Mouse (Mus musculus): ENCODE data around the gene Epop. TPM values are rescaled to one million over a fixed set of nuclear protein-coding genes. Genes with fewer than 3 reads are reported as not detected.

The Epop gene
- 13.6 and 15.1 TPM in 2 replicates for polyA plus RNA-seq (2016; fragmentation: Nextera tagmentation; extraction: Ambion mirVana)

GRCm38 (mm10) chr11:97629576-97629975 is at the start of gene Epop:
TSS of gene Epop (minus strand) at chr11:97629702.
- peaks cover 36% of the 10 kb centered on the region for H3K4me1 ChIP-seq
- H3K9ac ChIP-seq: peak within 1 kb of the TSS; percentile 75
- peak within 1 kb of the TSS; percentile 66 for H3K4me3 ChIP-seq
- no peaks in the 10 kb centered on the region for H3K9me3 ChIP-seq
- under 1% methylated on average over 47 of the region's 47 CpGs for WGBS
- H3K27me3 ChIP-seq (replicated peaks): peaks cover 70% of the 10 kb centered on the region
- H3K36me3 ChIP-seq: no peaks in the 10 kb centered on the region
- peak; percentile 92 for ATAC-seq (ENCODE audit: low FRiP score, low read depth)
- H3K4me2 ChIP-seq (replicated peaks): peak within 1 kb of the TSS; percentile 94
- H3K27ac ChIP-seq: no peak within 1 kb of the TSS

- Histone ChIP-seq H3K9ac (peak overlapping the region; percentile 29; the same call in 1 of the 2 replicates), H3K4me1 (peaks cover 10% of the 10 kb centered on the region; the same call in 1 of the 2 replicates), H3K4me3 (no peak overlapping the region), H3K27ac (no peak overlapping the region), H3K9me3 (no peaks in the 10 kb centered on the region), H3K4me2 (replicated peaks) (no peak overlapping the region), H3K36me3 (peaks cover 90% of the 10 kb centered on the region), H3K27me3 (replicated peaks) (no peaks in the 10 kb centered on the region)
- no peak for ATAC-seq (ENCODE audit: low FRiP score, low read depth)
- 84% methylated on average over 15 of the region's 15 CpGs for WGBS
Observed at GRCm38 (mm10) chr11:97678301-97678700, 48.8 kb upstream of the Epop start.

GRCm38 (mm10) chr11:97677842-97678241 is 48.3 kb upstream of the Epop start:
- H3K27me3 ChIP-seq (replicated peaks): no peaks in the 10 kb centered on the region
- 0 out of 2 replicates have a peak overlapping the region, but pooled peaks have one; percentile 29 for H3K9ac ChIP-seq
- H3K9me3 ChIP-seq: no peaks in the 10 kb centered on the region
- H3K4me2 ChIP-seq (replicated peaks): no peak overlapping the region
- H3K36me3 ChIP-seq: peaks cover 94% of the 10 kb centered on the region
- WGBS: 52% methylated on average over 8 of the region's 8 CpGs
- no peak overlapping the region for H3K4me3 ChIP-seq
- H3K4me1 ChIP-seq: peaks cover 10% of the 10 kb centered on the region; the same call in 1 of the 2 replicates
- no peak overlapping the region for H3K27ac ChIP-seq
- no peak for ATAC-seq (ENCODE audit: low FRiP score, low read depth)

GRCm38 (mm10) chr11:97677381-97677780 is 47.9 kb upstream of the Epop start:
- Histone ChIP-seq H3K4me2 (replicated peaks) (no peak overlapping the region), H3K9me3 (no peaks in the 10 kb centered on the region), H3K27ac (no peak overlapping the region), H3K36me3 (peaks cover 95% of the 10 kb centered on the region), H3K27me3 (replicated peaks) (no peaks in the 10 kb centered on the region), H3K4me3 (no peak overlapping the region), H3K9ac (0 out of 2 replicates have a peak overlapping the region, but pooled peaks have one; percentile 9), H3K4me1 (peaks cover 10% of the 10 kb centered on the region; the same call in 1 of the 2 replicates)
- 35% methylated on average over 15 of the region's 15 CpGs for WGBS
- ATAC-seq (ENCODE audit: low FRiP score, low read depth): no peak

GRCm38 (mm10) chr11:97676050-97676754 is 46.7 kb upstream of the Epop start:
- no peak overlapping the region for H3K4me3 ChIP-seq
- peaks cover 10% of the 10 kb centered on the region; the same call in 1 of the 2 replicates for H3K4me1 ChIP-seq
- H3K9ac ChIP-seq: no peak overlapping the region
- 83% methylated on average over 15 of the region's 15 CpGs for WGBS
- H3K27me3 ChIP-seq (replicated peaks): no peaks in the 10 kb centered on the region
- no peak for ATAC-seq (ENCODE audit: low FRiP score, low read depth)
- no peaks in the 10 kb centered on the region for H3K9me3 ChIP-seq
- no peak overlapping the region for H3K27ac ChIP-seq
- H3K36me3 ChIP-seq: peaks cover 95% of the 10 kb centered on the region
- H3K4me2 ChIP-seq (replicated peaks): no peak overlapping the region

- Histone ChIP-seq H3K36me3 (peaks cover 99% of the 10 kb centered on the region), H3K4me1 (peaks cover 13% of the 10 kb centered on the region; the same call in 1 of the 2 replicates), H3K9ac (no peak overlapping the region), H3K9me3 (no peaks in the 10 kb centered on the region), H3K4me3 (no peak overlapping the region), H3K4me2 (replicated peaks) (no peak overlapping the region), H3K27me3 (replicated peaks) (no peaks in the 10 kb centered on the region), H3K27ac (no peak overlapping the region)
- ATAC-seq (ENCODE audit: low FRiP score, low read depth): no peak
- WGBS: 86% methylated on average over 11 of the region's 11 CpGs
Observed at GRCm38 (mm10) chr11:97673148-97673547, 43.6 kb upstream of the Epop start.

GRCm38 (mm10) chr11:97671177-97671527 is 41.6 kb upstream of the Epop start:
- no peaks in the 10 kb centered on the region for H3K9me3 ChIP-seq
- H3K27ac ChIP-seq: no peak overlapping the region
- H3K36me3 ChIP-seq: peaks cover 96% of the 10 kb centered on the region
- H3K27me3 ChIP-seq (replicated peaks): no peaks in the 10 kb centered on the region
- no peak overlapping the region for H3K9ac ChIP-seq
- no peak for ATAC-seq (ENCODE audit: low FRiP score, low read depth)
- H3K4me2 ChIP-seq (replicated peaks): no peak overlapping the region
- WGBS: 43% methylated on average over 2 of the region's 2 CpGs
- no peak overlapping the region for H3K4me3 ChIP-seq
- H3K4me1 ChIP-seq: peaks cover 6% of the 10 kb centered on the region; the same call in 1 of the 2 replicates

- Histone ChIP-seq H3K36me3 (peaks cover 96% of the 10 kb centered on the region), H3K27me3 (replicated peaks) (no peaks in the 10 kb centered on the region), H3K9ac (no peak overlapping the region), H3K4me3 (no peak overlapping the region), H3K4me2 (replicated peaks) (no peak overlapping the region), H3K4me1 (peaks cover 7% of the 10 kb centered on the region; the same call in 1 of the 2 replicates), H3K27ac (no peak overlapping the region), H3K9me3 (no peaks in the 10 kb centered on the region)
- ATAC-seq (ENCODE audit: low FRiP score, low read depth): no peak
- WGBS: 81% methylated on average over 13 of the region's 13 CpGs
Observed at GRCm38 (mm10) chr11:97670234-97671176, 41.0 kb upstream of the Epop start.

- H3K27me3 ChIP-seq (replicated peaks): no peaks in the 10 kb centered on the region
- H3K36me3 ChIP-seq: peaks cover 92% of the 10 kb centered on the region
- no peak overlapping the region for H3K4me3 ChIP-seq
- H3K4me2 ChIP-seq (replicated peaks): no peak overlapping the region
- ATAC-seq (ENCODE audit: low FRiP score, low read depth): no peak
- H3K9ac ChIP-seq: no peak overlapping the region
- WGBS: 50% methylated on average over 6 of the region's 6 CpGs
- peaks cover 14% of the 10 kb centered on the region for H3K4me1 ChIP-seq
- no peak overlapping the region for H3K27ac ChIP-seq
- H3K9me3 ChIP-seq: no peaks in the 10 kb centered on the region
Observed at GRCm38 (mm10) chr11:97669829-97670228, 40.3 kb upstream of the Epop start.

- Histone ChIP-seq H3K27ac (no peak overlapping the region), H3K4me2 (replicated peaks) (no peak overlapping the region), H3K4me3 (no peak overlapping the region), H3K9ac (0 out of 2 replicates have a peak overlapping the region, but pooled peaks have one; percentile 29), H3K9me3 (no peaks in the 10 kb centered on the region), H3K36me3 (peaks cover 87% of the 10 kb centered on the region), H3K4me1 (peaks cover 19% of the 10 kb centered on the region), H3K27me3 (replicated peaks) (no peaks in the 10 kb centered on the region)
- ATAC-seq (ENCODE audit: low FRiP score, low read depth): no peak
- 66% methylated on average over 15 of the region's 15 CpGs for WGBS
Observed at GRCm38 (mm10) chr11:97669268-97669667, 39.8 kb upstream of the Epop start.

- Histone ChIP-seq H3K27ac (no peak overlapping the region), H3K4me2 (replicated peaks) (no peak overlapping the region), H3K9ac (no peak overlapping the region), H3K4me1 (peaks cover 22% of the 10 kb centered on the region), H3K9me3 (no peaks in the 10 kb centered on the region), H3K27me3 (replicated peaks) (no peaks in the 10 kb centered on the region), H3K4me3 (no peak overlapping the region), H3K36me3 (peaks cover 76% of the 10 kb centered on the region)
- no peak for ATAC-seq (ENCODE audit: low FRiP score, low read depth)
- WGBS: 94% methylated on average over 7 of the region's 7 CpGs
Observed at GRCm38 (mm10) chr11:97668160-97668559, 38.7 kb upstream of the Epop start.

- ATAC-seq (ENCODE audit: low FRiP score, low read depth): no peak
- H3K9me3 ChIP-seq: no peaks in the 10 kb centered on the region
- H3K27me3 ChIP-seq (replicated peaks): peaks cover 8% of the 10 kb centered on the region
- H3K4me2 ChIP-seq (replicated peaks): no peak overlapping the region
- peaks cover 62% of the 10 kb centered on the region for H3K36me3 ChIP-seq
- no peak overlapping the region for H3K4me3 ChIP-seq
- no peak overlapping the region for H3K9ac ChIP-seq
- peaks cover 33% of the 10 kb centered on the region for H3K4me1 ChIP-seq
- H3K27ac ChIP-seq: no peak overlapping the region
- 93% methylated on average over 15 of the region's 15 CpGs for WGBS
Observed at GRCm38 (mm10) chr11:97666794-97667193, 37.3 kb upstream of the Epop start.
